Mouse (Mus musculus) B cell, adult 2 months (primary cell): ENCODE results near the gene Zdhhc1.

Experiments
- DNase-seq, 2 experiments: peaks; one replicate each; pipeline ENCODE4 v3.0.0; 2022

Zdhhc1 gene

DNA sequence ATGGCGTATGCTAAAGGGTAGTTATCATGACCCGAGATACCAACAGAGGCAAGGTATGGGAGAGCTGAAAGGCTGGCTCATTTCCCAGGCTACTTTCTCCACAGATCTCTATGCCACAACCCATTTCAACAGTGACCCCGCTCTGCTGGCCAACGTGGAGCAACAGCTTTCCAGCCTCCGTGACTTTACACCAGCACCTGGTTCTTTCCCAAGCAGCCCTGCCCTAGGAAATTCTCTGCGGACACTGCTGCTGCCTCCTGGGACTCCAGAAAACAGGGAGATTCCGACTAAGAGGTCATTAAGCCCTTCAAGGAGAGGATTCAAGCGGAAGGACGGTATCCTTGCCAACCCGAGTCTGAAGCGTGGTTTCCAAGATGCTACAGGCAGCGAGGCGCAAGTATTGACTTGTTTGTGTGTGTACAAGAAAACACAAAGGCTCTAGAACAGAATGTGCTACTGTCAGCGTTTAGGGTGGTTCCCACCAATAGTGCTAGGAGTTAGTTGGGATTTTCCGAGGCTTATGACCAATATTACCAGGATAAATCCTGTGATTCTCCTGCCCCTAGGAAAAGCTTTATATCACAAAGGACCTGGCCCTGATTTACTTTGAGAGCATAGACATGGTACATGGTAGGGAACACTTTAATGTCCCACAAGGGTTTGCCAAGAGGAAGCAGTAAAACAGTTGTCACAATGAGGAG, 44.6 kb downstream of the Zdhhc1 start:
- no peak for DNase-seq

DNA sequence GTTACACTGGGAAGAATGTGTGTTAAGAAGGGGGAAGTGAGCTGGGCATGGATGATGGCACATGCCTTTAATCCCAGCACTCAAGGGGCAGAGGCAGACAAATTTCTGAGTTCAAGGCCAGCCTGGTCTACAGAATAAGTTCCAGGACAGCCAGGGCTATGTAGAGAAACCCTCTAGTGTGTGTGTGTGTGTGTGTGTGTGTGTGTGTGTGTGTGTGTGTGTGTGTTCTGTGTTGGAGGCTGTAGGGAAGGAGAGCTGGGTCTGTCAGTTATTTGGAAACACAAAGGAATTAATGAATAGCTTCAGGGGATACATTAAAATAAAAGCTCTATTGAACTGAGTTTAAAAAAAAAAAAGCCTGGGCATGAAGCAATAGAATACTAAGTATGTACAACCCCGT, 45.7 kb downstream of the Zdhhc1 start:
- no peak for DNase-seq

DNA sequence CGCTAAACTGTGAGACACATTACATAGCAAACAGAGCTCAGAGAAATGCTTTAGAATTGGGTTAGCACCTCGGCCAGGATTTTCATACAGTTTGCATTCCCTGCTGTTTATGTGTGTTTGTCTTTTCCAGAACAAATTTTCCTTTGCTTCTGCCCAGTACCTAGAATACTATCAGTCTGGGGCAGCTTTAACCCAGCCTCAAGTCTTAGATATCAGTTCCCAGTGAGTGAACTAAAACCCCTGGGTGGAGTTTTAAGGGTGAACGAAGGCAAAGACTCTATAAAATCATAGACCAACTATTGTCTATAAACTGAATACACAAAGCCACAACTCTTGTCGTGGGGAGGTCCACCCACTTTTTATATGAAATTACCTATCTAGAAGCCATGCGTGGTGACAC, 48.1 kb downstream of the Zdhhc1 start:
- no peak for DNase-seq

DNA sequence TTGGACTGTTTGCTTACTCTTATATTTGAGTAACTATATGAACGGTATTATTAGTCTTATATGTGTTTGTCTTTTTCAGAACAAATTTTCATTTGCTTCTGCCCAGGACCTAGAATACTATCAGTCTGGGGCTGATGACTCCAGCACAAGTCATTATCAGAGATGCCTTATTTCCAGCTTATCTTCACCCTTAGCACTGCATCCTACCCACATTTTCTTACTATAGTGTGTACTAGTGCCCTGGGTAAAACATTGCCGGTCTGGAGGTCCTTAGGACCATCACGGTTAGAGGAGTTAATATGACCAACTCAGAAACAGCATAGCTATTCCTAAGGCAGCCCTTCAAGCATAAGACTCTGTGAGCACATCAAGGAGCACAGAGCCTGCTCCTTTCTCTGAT, 48.5 kb downstream of the Zdhhc1 start:
- DNase-seq, result no peak

GRCm38 (mm10) chr8:105446127-105446552, 50.6 kb downstream of the Zdhhc1 start:
- DNase-seq, result no peak

DNA sequence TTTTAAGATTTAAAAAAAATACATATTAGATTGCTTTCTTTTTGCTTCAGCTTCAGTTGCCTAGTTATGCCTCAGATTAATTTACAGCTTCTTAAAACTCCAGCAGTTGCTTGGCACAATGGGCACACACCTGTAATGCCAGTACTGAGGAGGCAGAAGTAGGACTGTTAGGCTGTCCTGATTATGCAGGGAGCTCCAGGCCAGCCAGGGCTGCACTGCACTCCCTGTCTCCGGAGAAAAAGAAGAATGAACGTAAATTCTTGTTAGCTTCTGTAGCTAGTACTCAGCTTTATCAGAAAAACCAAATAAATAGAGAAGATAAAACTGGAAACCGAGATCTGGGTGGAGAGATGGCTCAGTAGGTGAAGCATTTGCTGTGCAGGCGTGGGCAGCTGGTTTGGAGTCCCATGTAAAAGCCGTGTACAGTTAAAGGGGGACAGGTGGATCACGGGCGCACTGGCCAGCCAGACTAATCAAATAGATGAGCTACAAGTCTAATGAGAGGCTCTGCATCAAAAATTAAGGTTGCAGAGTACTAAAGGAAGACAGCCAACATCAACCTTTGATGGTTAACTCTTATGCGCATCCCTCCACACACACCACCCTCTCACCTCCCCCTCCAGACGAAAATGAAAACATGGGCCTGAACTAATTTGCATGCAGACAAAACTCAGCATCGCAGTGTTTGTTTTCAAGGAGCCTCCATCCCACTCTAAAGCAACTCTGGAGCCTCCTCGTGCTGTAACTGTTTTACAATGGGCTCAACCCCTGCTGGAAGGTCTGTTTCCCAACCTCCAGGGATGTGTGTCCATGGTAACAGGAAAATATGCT, 51.2 kb downstream of the Zdhhc1 start:
- DNase-seq, result no peak

DNA sequence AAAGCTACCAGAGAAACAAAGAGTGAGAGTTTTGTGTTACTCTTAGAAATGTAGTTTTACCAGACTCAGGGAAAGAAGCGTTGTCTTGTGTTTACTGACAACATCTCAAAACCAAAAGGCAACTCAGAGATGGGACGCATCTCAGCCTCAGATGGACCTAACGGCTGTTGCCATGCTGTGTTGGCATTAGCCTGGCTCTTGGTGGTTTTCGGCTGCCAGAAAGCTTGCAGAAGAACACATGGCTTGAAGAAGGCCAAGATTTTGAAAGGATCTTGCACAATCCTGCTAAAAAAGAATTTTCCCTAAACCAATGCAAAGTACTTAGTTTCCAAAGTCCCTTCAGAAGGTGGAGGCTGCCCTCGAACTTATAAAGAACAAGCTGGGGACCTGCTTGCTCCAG, 54.0 kb downstream of the Zdhhc1 start:
- DNase-seq, result no peak

GRCm38 (mm10) chr8:105441433-105441832, 55.3 kb downstream of the Zdhhc1 start:
- DNase-seq, result peak; percentile 56 to 61

DNA sequence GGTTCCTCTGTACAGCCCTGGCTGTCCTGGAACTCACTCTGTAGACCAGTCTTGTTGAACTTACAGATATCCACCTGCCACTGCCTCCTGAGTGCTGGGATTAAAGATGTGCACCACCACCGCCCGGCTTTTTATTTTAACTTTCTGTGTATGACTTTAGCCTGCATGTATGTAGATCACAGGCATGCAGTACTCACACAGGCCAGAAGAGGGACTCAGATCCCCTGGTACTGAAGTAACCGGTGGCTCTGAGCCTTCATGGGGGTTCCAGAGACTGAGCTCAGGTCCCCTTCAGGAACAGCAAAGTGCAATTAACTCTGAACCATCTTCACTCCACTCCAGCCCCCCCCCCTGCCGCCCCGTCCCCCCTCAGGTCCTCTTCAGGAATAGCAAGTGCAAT, 57.8 kb downstream of the Zdhhc1 start:
- DNase-seq, result peak; percentile 34 to 41

- no peak for DNase-seq
Measured at GRCm38 (mm10) chr8:105437078-105437748, 59.5 kb downstream of the Zdhhc1 start.

GRCm38 (mm10) chr8:105436218-105436617, 60.5 kb downstream of the Zdhhc1 start:
- no peak for DNase-seq

- no peak for DNase-seq
Measured at GRCm38 (mm10) chr8:105434136-105434535, 62.6 kb downstream of the Zdhhc1 start.

DNA sequence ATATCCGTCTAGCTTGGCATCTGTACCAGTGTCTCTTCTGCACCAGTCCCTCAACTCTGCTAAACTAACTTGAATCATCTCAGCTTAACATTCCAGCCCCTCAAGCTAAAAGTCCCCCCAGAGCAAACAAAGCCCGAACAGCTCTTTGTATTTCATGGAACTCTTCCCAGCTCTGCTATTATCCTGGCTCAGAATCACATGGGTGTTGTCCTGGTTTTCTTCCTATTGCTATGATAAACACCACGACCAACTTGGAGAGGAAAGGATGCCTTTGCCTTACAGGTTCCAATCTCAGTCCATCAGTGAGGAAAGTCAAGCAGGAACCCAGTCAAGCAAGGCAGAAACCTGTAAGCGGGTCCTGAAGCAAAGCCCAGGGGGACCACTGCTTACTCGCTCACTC, 63.2 kb downstream of the Zdhhc1 start:
- no peak for DNase-seq

DNA sequence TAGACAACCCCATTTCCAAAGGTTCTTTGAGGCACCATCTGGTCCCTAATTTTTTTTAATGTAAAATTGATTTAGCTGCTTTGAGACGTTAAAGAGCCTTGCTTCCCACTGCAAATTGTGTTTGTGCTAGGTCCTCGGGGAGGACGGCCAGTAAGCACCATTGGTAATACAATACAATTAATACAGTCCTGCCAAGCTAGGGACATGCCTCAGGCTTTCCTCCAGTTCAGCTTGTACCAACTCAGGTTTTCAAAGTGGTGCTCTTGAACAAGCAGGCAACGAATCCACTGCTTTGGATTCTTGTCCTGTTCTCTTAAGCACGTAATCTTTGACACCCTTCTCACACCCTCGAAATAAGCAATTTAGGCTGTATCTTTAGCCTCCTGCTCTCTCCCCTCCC, 63.7 kb downstream of the Zdhhc1 start:
- no peak for DNase-seq

DNA sequence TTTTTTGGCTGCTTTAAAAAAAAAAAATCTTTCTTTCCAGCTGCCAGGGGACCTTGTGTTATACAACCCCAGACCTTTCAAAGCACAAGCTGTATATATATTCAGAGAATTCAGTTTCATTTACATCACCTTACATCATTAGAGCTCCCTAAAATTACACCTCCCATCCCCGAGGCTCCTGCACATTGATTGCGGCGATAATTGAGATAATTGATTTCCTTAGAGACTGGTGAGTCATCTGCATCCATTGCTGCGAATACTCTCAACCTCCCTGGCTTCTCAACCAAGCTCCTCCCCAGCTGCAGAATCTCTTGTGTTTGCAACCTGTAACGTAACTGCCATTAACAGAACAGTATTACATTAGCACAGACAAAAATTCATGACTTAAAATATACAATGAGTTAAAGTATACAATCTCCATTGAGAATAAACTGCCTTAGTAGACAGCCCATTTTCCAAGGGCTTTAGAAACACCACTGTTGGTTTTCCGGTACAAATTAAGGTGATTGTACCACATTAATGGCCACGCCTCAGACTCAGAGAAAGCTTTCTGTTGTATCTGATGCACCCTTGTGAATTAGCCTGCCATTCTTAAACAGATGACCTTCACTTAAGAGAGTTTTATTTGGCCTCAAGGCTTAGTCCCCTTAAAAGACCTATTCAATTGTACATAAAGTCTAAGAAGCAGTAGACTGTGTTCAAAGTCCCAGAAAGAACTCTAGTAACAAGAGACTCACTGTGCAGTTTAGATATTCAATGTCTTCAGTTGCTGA, 64.8 kb downstream of the Zdhhc1 start:
- no peak for DNase-seq

DNA sequence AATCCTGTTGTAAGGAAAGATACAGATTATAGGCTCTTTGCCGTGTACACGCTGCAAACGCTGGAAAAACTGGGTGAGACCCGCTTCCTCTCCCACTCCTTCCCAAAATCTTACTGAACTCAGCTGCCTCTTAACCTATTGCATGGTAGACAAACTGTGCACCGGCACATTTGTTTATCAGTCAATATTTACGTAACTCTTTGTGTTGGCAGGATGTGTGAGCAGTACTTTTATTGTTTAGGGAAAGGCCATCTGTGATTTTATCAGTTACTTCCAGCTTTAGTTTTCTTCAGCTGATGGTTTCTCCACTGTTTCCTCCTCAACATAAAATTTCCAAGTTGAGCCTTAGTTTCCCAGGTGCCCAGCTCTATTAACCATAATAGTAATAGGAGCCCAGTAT, 69.8 kb downstream of the Zdhhc1 start:
- no peak for DNase-seq
